Mouse (Mus musculus) midbrain, embryonic 13.5 days (tissue): ENCODE measurements around the gene Abcc6. TPM values are rescaled to one million over a fixed set of nuclear protein-coding genes. Genes with fewer than 3 reads are reported as not detected.
A peak's percentile ranks its signal among the peaks of the same experiment; 100 is the strongest.
"Not testable (repeated sequence)": the region's sequence is repeated elsewhere in the genome, so short reads cannot be mapped to it uniquely, and the experiment has no call there.

Source experiments
- ATAC-seq: fragments of 200-750 bp; cut with Nextera tagmentation; 2 replicates; pipeline ENCODE4 v1.8.0; 2017; ENCODE audit warnings: mild to moderate bottlenecking, moderate TSS enrichment, moderate library complexity
- H3K27ac ChIP-seq: fragments of 300-500 bp; sonication (generic); 2 replicates; pipeline ENCODE4 v1.5.1; 2015; ENCODE audit warnings: inconsistent platforms, mild to moderate bottlenecking, moderate library complexity
- H3K27me3 ChIP-seq: fragments of 300-500 bp; sonication (generic); 2 replicates; pipeline ENCODE4 v1.6.1; 2015; ENCODE audit warnings: mild to moderate bottlenecking, inconsistent platforms
- H3K36me3 ChIP-seq: fragments of 300-500 bp; sonication (generic); 2 replicates; pipeline ENCODE4 v1.6.1; 2015; ENCODE audit warnings: mild to moderate bottlenecking, inconsistent platforms
- H3K4me1 ChIP-seq: fragments of 300-500 bp; sonication (generic); replicated peaks from 2 replicates; pipeline ENCODE4 v1.6.1; 2015; ENCODE audit warnings: inconsistent platforms
- H3K4me2 ChIP-seq: fragments of 300-500 bp; sonication (generic); replicated peaks from 2 replicates; pipeline ENCODE4 v1.6.1; 2015; ENCODE audit warnings: moderate library complexity, mild to moderate bottlenecking, inconsistent platforms
- H3K4me3 ChIP-seq: fragments of 300-500 bp; sonication (generic); replicated peaks from 2 replicates; pipeline ENCODE4 v1.5.1; 2015; ENCODE audit warnings: mild to moderate bottlenecking, inconsistent platforms
- H3K9ac ChIP-seq: fragments of 300-500 bp; sonication (generic); replicated peaks from 2 replicates; pipeline ENCODE4 v1.6.1; 2015; ENCODE audit warnings: mild to moderate bottlenecking, inconsistent platforms
- H3K9me3 ChIP-seq: fragments of 300-500 bp; sonication (generic); 2 replicates; pipeline ENCODE4 v1.6.1; 2016; ENCODE audit warnings: mild to moderate bottlenecking, inconsistent platforms
- WGBS: fragments of 180-500 bp; shearing (Covaris S2); methylation state at CpG from one replicate; pipeline ENCODE4 v1.1.7; 2015; 5-methylcytosine and 5-hydroxymethylcytosine counted together
- polyA plus RNA-seq: library from polyadenylated mRNA; unstranded; fragments of >200 nt; fragmentation: Nextera tagmentation; extraction: Ambion mirVana; gene quantifications from 2 replicates; pipeline ENCODE4 v1.2.1, GENCODE M21; 2015

Gene Abcc6
- polyA plus RNA-seq, 1 experiment from 2014 or later: 0.26 TPM

GRCm38 (mm10) chr7:45974103-45974502 lies 56.0 kb downstream of the Abcc6 start:
- no peaks in the 10 kb centered on the region for H3K4me1 ChIP-seq
- H3K27me3 ChIP-seq: no peaks in the 10 kb centered on the region
- WGBS: 60% methylated on average over 6 of the region's 6 CpGs
- no peak overlapping the region for H3K9ac ChIP-seq
- no peak overlapping the region for H3K27ac ChIP-seq
- no peaks in the 10 kb centered on the region for H3K9me3 ChIP-seq
- no peak for ATAC-seq
- H3K4me2 ChIP-seq: no peak overlapping the region
- no peaks in the 10 kb centered on the region for H3K36me3 ChIP-seq
- no peak overlapping the region for H3K4me3 ChIP-seq

GRCm38 (mm10) chr7:45973271-45973687 lies 56.8 kb downstream of the Abcc6 start:
- Histone ChIP-seq H3K27me3 (no peaks in the 10 kb centered on the region), H3K27ac (0 out of 2 replicates have a peak overlapping the region, but pooled peaks have one; percentile 9), H3K4me1 (no peaks in the 10 kb centered on the region), H3K4me2 (no peak overlapping the region), H3K4me3 (no peak overlapping the region), H3K9me3 (no peaks in the 10 kb centered on the region), H3K9ac (no peak overlapping the region), H3K36me3 (no peaks in the 10 kb centered on the region)
- ATAC-seq: peak; percentile 85
- 77% methylated on average over 6 of the region's 6 CpGs for WGBS

GRCm38 (mm10) chr7:45971831-45972723 lies 58.0 kb downstream of the Abcc6 start:
- no peaks in the 10 kb centered on the region for H3K4me1 ChIP-seq
- H3K9ac ChIP-seq: no peak overlapping the region
- H3K9me3 ChIP-seq: no peaks in the 10 kb centered on the region
- H3K4me2 ChIP-seq: no peak overlapping the region
- no peak for ATAC-seq
- no peaks in the 10 kb centered on the region for H3K36me3 ChIP-seq
- 82% methylated on average over 11 of the region's 11 CpGs for WGBS
- H3K4me3 ChIP-seq: no peak overlapping the region
- no peak overlapping the region for H3K27ac ChIP-seq
- H3K27me3 ChIP-seq: no peaks in the 10 kb centered on the region

- Histone ChIP-seq H3K9ac (no peak overlapping the region), H3K36me3 (no peaks in the 10 kb centered on the region)
- ATAC-seq: no peak
Observed at GRCm38 (mm10) chr7:45956611-45957010, 73.5 kb downstream of the Abcc6 start.

GRCm38 (mm10) chr7:45949061-45949460 lies 81.0 kb downstream of the Abcc6 start:
- Histone ChIP-seq H3K9ac (no peak overlapping the region), H3K4me3 (no peak overlapping the region)
- 77% methylated on average over 4 of the region's 4 CpGs for WGBS

More at GRCm38 (mm10) chr7:45956611-45957010, 73.5 kb downstream of the Abcc6 start:
- Histone ChIP-seq H3K9me3 (no peaks in the 10 kb centered on the region), H3K4me3 (no peak overlapping the region), H3K4me1 (no peaks in the 10 kb centered on the region), H3K27me3 (no peaks in the 10 kb centered on the region), H3K4me2 (no peak overlapping the region), H3K27ac (no peak overlapping the region)
- WGBS: 80% methylated on average over 4 of the region's 4 CpGs

GRCm38 (mm10) chr7:45943280-45943679 lies 86.8 kb downstream of the Abcc6 start:
- H3K9me3 ChIP-seq, H3K4me3 ChIP-seq, H3K4me2 ChIP-seq, ATAC-seq, H3K9ac ChIP-seq, H3K27me3 ChIP-seq, H3K36me3 ChIP-seq, H3K27ac ChIP-seq, H3K4me1 ChIP-seq: not testable (repeated sequence)
- 60% methylated on average over 1 of the region's 1 CpGs for WGBS

More at GRCm38 (mm10) chr7:45949061-45949460, 81.0 kb downstream of the Abcc6 start:
- H3K27ac ChIP-seq: no peak overlapping the region; the same call in 1 of the 2 replicates
- H3K4me2 ChIP-seq: no peak overlapping the region
- no peaks in the 10 kb centered on the region for H3K9me3 ChIP-seq
- ATAC-seq: no peak
- no peaks in the 10 kb centered on the region for H3K27me3 ChIP-seq
- H3K4me1 ChIP-seq: no peaks in the 10 kb centered on the region
- H3K36me3 ChIP-seq: no peaks in the 10 kb centered on the region

GRCm38 (mm10) chr7:45941986-45942385 lies 88.1 kb downstream of the Abcc6 start:
- H3K27ac ChIP-seq: no peak overlapping the region
- no peaks in the 10 kb centered on the region for H3K4me1 ChIP-seq
- no peak overlapping the region for H3K4me3 ChIP-seq
- no peak for ATAC-seq
- H3K27me3 ChIP-seq: no peaks in the 10 kb centered on the region
- 88% methylated on average over 9 of the region's 9 CpGs for WGBS
- no peak overlapping the region for H3K9ac ChIP-seq
- no peaks in the 10 kb centered on the region for H3K9me3 ChIP-seq
- H3K4me2 ChIP-seq: no peak overlapping the region
- H3K36me3 ChIP-seq: no peaks in the 10 kb centered on the region

GRCm38 (mm10) chr7:45939836-45940235 lies 90.3 kb downstream of the Abcc6 start:
- H3K9ac ChIP-seq: no peak overlapping the region
- no peak for ATAC-seq
- no peaks in the 10 kb centered on the region for H3K4me1 ChIP-seq
- H3K36me3 ChIP-seq: no peaks in the 10 kb centered on the region
- WGBS: 39% methylated on average over 2 of the region's 2 CpGs
- no peak overlapping the region for H3K4me2 ChIP-seq
- H3K4me3 ChIP-seq: no peak overlapping the region
- no peaks in the 10 kb centered on the region for H3K9me3 ChIP-seq
- H3K27ac ChIP-seq: no peak overlapping the region
- H3K27me3 ChIP-seq: no peaks in the 10 kb centered on the region

- H3K4me1 ChIP-seq: no peaks in the 10 kb centered on the region
- peak; percentile 82 for ATAC-seq
- WGBS: 28% methylated on average over 7 of the region's 7 CpGs
- no peak overlapping the region for H3K27ac ChIP-seq
- no peak overlapping the region for H3K4me3 ChIP-seq
- no peak overlapping the region for H3K9ac ChIP-seq
- H3K27me3 ChIP-seq: no peaks in the 10 kb centered on the region
- no peaks in the 10 kb centered on the region; the same call in 1 of the 2 replicates for H3K9me3 ChIP-seq
- no peak overlapping the region for H3K4me2 ChIP-seq
- H3K36me3 ChIP-seq: 0 out of 2 replicates have a peak, but pooled peaks cover 3% of the 10 kb centered on the region
Observed at GRCm38 (mm10) chr7:45935114-45935513, 95.0 kb downstream of the Abcc6 start.

- not testable (repeated sequence) for H3K27ac ChIP-seq, H3K9me3 ChIP-seq, H3K4me3 ChIP-seq, H3K4me2 ChIP-seq, H3K9ac ChIP-seq, H3K36me3 ChIP-seq, H3K27me3 ChIP-seq, H3K4me1 ChIP-seq, ATAC-seq
- WGBS: 93% methylated on average over 12 of the region's 12 CpGs
Observed at GRCm38 (mm10) chr7:45933766-45934165, 96.3 kb downstream of the Abcc6 start.

- no peak overlapping the region for H3K27ac ChIP-seq
- 0 out of 2 replicates have a peak, but pooled peaks cover 3% of the 10 kb centered on the region for H3K36me3 ChIP-seq
- H3K27me3 ChIP-seq: peaks cover 9% of the 10 kb centered on the region
- H3K4me1 ChIP-seq: peaks cover 3% of the 10 kb centered on the region; the same call in 1 of the 2 replicates
- 82% methylated on average over 1 of the region's 1 CpGs for WGBS
- peaks cover 6% of the 10 kb centered on the region; the same call in 1 of the 2 replicates for H3K9me3 ChIP-seq
- no peak overlapping the region for H3K9ac ChIP-seq
- no peak overlapping the region for H3K4me3 ChIP-seq
- no peak overlapping the region for H3K4me2 ChIP-seq
- no peak for ATAC-seq
Observed at GRCm38 (mm10) chr7:45929688-45930087, 100.4 kb downstream of the Abcc6 start.

- H3K4me3 ChIP-seq: no peak overlapping the region
- 13% methylated on average over 20 of the region's 23 CpGs for WGBS
- peaks cover 6% of the 10 kb centered on the region; the same call in 1 of the 2 replicates for H3K9me3 ChIP-seq
Observed at GRCm38 (mm10) chr7:45928626-45929295, 101.3 kb downstream of the Abcc6 start.

More at GRCm38 (mm10) chr7:45928626-45929295, 101.3 kb downstream of the Abcc6 start:
- Histone ChIP-seq H3K27me3 (peaks cover 9% of the 10 kb centered on the region), H3K27ac (no peak overlapping the region), H3K36me3 (0 out of 2 replicates have a peak, but pooled peaks cover 3% of the 10 kb centered on the region), H3K9ac (no peak overlapping the region), H3K4me1 (peaks cover 3% of the 10 kb centered on the region; the same call in 1 of the 2 replicates), H3K4me2 (peak overlapping the region; percentile 28)
- ATAC-seq: no peak
